Mouse (Mus musculus): ENCODE data around the gene Odf3b.

GRCm38 (mm10) chr15:89404831-89405623, 25.9 kb upstream of the Odf3b start:
- TF ChIP-seq CTCF (IDR thresholded peaks at IDR 0.05; ENCODE audit: insufficient read depth, low read depth, low read length) (no peak), POLR2A (IDR thresholded peaks at IDR 0.05; ENCODE audit: insufficient read depth, low read depth, low read length) (no peak)
